Mouse (Mus musculus): ENCODE measurements around the gene Nkrf.

Nkrf gene

DNA sequence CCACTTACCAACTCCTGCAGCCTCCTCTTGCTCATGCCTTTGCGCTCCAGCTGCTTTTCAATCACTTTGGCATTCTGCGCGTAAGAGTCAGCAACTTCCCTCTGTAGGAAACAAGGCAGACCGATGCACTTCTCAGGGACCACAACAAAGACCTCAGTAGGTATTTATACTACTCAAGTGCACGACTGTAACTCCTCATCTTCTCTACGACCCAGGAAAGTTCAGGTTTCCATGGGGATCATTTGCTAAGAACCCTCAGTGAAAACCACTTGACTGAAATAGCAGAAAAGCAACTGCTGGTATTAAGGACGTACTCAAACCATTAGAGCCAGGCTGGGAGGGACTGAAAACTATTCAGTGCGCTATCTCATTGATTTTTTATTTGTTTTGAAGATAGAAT lies 50.1 kb downstream of the Nkrf start:
- no peak for DNase-seq (ENCODE audit: low read depth)

GRCm38 (mm10) chrX:36847152-36847551 lies 55.5 kb downstream of the Nkrf start:
- DNase-seq (ENCODE audit: low read depth), result no peak

DNA sequence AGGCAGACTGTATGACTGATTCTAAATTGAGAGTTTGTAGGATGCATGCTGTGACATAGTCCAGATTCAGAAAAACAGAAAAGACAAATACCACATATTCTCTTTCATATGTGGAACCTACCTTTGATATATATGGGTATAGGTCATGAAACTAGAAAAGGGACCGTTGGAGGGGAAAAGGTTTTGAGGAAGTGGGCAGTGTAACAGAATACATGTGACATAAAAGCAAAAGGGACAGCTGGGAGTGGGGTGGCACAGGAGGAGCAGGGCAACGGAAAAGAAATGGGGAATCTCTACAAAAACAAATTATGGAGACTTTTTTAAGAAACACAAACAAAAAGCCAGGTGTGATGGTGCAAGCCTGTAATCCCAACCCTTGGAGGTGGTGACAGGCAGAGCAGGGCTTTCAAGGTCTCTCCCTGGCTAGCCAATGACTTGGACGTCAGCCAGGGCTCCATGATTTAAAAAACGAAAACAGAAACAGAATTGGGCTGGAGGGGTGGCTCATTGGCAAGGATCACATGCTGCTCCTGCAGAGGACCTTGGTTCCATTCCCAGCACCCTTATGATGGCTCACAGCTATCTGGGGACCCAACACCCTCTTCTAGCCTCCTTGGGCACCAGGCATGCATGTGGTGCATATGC lies 59.2 kb downstream of the Nkrf start:
- DNase-seq (ENCODE audit: low read depth), result no peak

DNA sequence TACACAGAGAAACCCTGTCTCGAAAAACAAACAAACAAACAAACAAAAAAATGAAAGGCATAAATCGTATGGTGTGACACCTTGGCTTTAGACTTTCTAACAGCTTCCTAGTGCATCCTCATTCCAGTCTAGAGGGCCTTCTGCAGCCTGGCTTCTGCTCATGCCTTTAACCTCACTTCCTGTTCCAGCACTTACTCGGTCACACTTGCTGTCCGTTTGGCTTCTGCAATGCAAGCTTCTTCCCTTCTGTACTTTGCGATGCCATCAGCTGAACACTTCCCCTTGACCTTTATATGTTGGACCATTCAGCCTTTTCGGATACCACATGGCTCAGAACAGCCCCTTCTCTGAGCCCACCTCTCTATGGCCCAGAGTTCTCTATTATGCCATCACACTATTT lies 61.0 kb downstream of the Nkrf start:
- DNase-seq (ENCODE audit: low read depth), result no peak

DNA sequence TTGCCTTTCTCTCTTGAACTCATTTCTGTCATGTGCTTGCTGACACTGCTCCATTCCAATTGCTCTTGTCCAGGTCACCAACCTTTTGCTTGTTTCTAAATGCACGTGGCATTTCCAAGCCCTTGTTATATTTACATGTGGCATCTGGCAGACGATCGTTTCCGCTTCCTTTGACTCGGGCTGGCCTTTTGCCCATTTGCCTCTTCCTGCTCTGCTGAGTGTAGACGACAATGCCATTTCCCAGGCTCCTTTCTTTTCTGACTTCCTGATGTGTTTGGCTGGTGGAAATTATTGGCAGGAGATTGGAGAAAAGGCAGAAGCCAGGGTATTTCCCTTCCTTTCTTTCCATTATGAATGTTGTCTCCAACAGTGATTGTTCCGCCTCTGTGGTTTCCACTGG lies 63.3 kb downstream of the Nkrf start:
- DNase-seq (ENCODE audit: low read depth), result no peak

Measured in c-Kit-positive CD71-positive TER-119-negative erythroid progenitor cells, embryonic 14.5 days (primary cell).